Mouse (Mus musculus) neural tube, embryonic 11.5 days (tissue): ENCODE measurements around the gene Mtr. TPM values are rescaled to one million over a fixed set of nuclear protein-coding genes. Genes with fewer than 3 reads are reported as not detected.
"Not testable (repeated sequence)": the region's sequence is repeated elsewhere in the genome, so short reads cannot be mapped to it uniquely, and the experiment has no call there.

Source experiments
- ATAC-seq: fragments of 200-750 bp; cut with Nextera tagmentation; 2 replicates; pipeline ENCODE4 v1.8.0; 2017; ENCODE audit warnings: moderate number of reproducible peaks, mild to moderate bottlenecking, moderate TSS enrichment, moderate library complexity; ENCODE audit not compliant: insufficient read depth, low FRiP score, low TSS enrichment
- DNase-seq: peaks from one replicate; pipeline ENCODE4 v3.0.0-alpha.2; 2015; ENCODE audit warnings: low spot score
- H3K27ac ChIP-seq: fragments of 300-500 bp; sonication (generic); 2 replicates; pipeline ENCODE4 v1.5.1; 2014; ENCODE audit warnings: low read depth, mild to moderate bottlenecking, low read length
- H3K27me3 ChIP-seq: fragments of 300-500 bp; sonication (generic); 2 replicates; pipeline ENCODE4 v1.6.1; 2014; ENCODE audit warnings: mild to moderate bottlenecking, low read length, mixed read lengths; ENCODE audit not compliant: control insufficient read depth, insufficient read depth
- H3K36me3 ChIP-seq: fragments of 300-500 bp; sonication (generic); 2 replicates; pipeline ENCODE4 v1.6.1; 2014; ENCODE audit warnings: mild to moderate bottlenecking, low read length, moderate library complexity, mixed read lengths; ENCODE audit not compliant: control insufficient read depth, insufficient read depth
- H3K4me1 ChIP-seq: fragments of 300-500 bp; sonication (generic); 2 replicates; pipeline ENCODE4 v1.6.1; 2014; ENCODE audit warnings: low read length, mixed read lengths; ENCODE audit not compliant: control insufficient read depth, insufficient read depth
- H3K4me2 ChIP-seq: fragments of 300-500 bp; sonication (generic); 2 replicates; pipeline ENCODE4 v1.6.1; 2014; ENCODE audit warnings: low read depth, mild to moderate bottlenecking, moderate library complexity
- H3K4me3 ChIP-seq: fragments of 300-500 bp; sonication (generic); 2 replicates; pipeline ENCODE4 v1.5.1; 2014; ENCODE audit warnings: low read depth, low read length
- H3K9ac ChIP-seq: fragments of 300-500 bp; sonication (generic); 2 replicates; pipeline ENCODE4 v1.6.1; 2014; ENCODE audit warnings: mild to moderate bottlenecking, low read length
- H3K9me3 ChIP-seq: fragments of 300-500 bp; sonication (generic); 2 replicates; pipeline ENCODE4 v1.6.1; 2016; ENCODE audit warnings: low read length; ENCODE audit not compliant: control insufficient read depth
- WGBS: fragments of 180-500 bp; shearing (Covaris S2); extraction: QIAGEN DNeasy Blood & Tissue Kit; methylation state at CpG from one replicate; pipeline ENCODE4 v1.1.7; 2014; 5-methylcytosine and 5-hydroxymethylcytosine counted together
- polyA plus RNA-seq: library from polyadenylated mRNA; unstranded; fragments of >200 nt; fragmentation: Nextera tagmentation; extraction: Ambion mirVana; gene quantifications from 2 replicates; pipeline ENCODE4 v1.2.1, GENCODE M21; 2014

Mtr gene
- polyA plus RNA-seq, 1 experiment from 2014 or later = 16.3 TPM

GRCm38 (mm10) chr13:12159288-12160120, 98.4 kb downstream of the Mtr start:
- no peaks in the 10 kb centered on the region for H3K9me3 ChIP-seq
- DNase-seq (no peak), ATAC-seq (peak; percentile 80)
- H3K9ac ChIP-seq = no peak overlapping the region
- no peak overlapping the region for H3K4me3 ChIP-seq
- H3K27me3 ChIP-seq = no peaks in the 10 kb centered on the region
- H3K36me3 ChIP-seq = no peaks in the 10 kb centered on the region
- no peak overlapping the region for H3K27ac ChIP-seq
- H3K4me2 ChIP-seq = no peak overlapping the region
- WGBS = 45% methylated on average over 9 of the region's 9 CpGs
- peaks cover 3% of the 10 kb centered on the region; the same call in 1 of the 2 replicates for H3K4me1 ChIP-seq

- no peak for ATAC-seq
- Histone ChIP-seq H3K4me2 (no peak overlapping the region), H3K9ac (no peak overlapping the region), H3K4me1 (no peaks in the 10 kb centered on the region), H3K9me3 (no peaks in the 10 kb centered on the region), H3K27ac (no peak overlapping the region), H3K4me3 (no peak overlapping the region), H3K27me3 (no peaks in the 10 kb centered on the region), H3K36me3 (no peaks in the 10 kb centered on the region)
- 87% methylated on average over 11 of the region's 11 CpGs for WGBS
- DNase-seq = no peak
Observed at GRCm38 (mm10) chr13:12153922-12154321, 104.0 kb downstream of the Mtr start.

- ATAC-seq = no peak
- no peaks in the 10 kb centered on the region for H3K27me3 ChIP-seq
- no peak overlapping the region for H3K9ac ChIP-seq
- H3K27ac ChIP-seq = no peak overlapping the region
- no peaks in the 10 kb centered on the region for H3K36me3 ChIP-seq
- H3K4me3 ChIP-seq = no peak overlapping the region
- no peaks in the 10 kb centered on the region for H3K4me1 ChIP-seq
- 83% methylated on average over 6 of the region's 6 CpGs for WGBS
- H3K9me3 ChIP-seq = no peaks in the 10 kb centered on the region
- H3K4me2 ChIP-seq = no peak overlapping the region
- no peak for DNase-seq
Observed at GRCm38 (mm10) chr13:12146918-12147507, 110.9 kb downstream of the Mtr start.

GRCm38 (mm10) chr13:12146402-12146801, 111.5 kb downstream of the Mtr start:
- WGBS = 80% methylated on average over 2 of the region's 2 CpGs
- no peak overlapping the region for H3K4me2 ChIP-seq
- H3K36me3 ChIP-seq = no peaks in the 10 kb centered on the region
- no peak overlapping the region for H3K9ac ChIP-seq
- no peak overlapping the region for H3K4me3 ChIP-seq
- H3K4me1 ChIP-seq = no peaks in the 10 kb centered on the region
- no peaks in the 10 kb centered on the region for H3K9me3 ChIP-seq
- H3K27me3 ChIP-seq = no peaks in the 10 kb centered on the region
- DNase-seq (no peak), ATAC-seq (no peak)
- H3K27ac ChIP-seq = no peak overlapping the region

GRCm38 (mm10) chr13:12143347-12143746, 114.6 kb downstream of the Mtr start:
- 92% methylated on average over 5 of the region's 5 CpGs for WGBS
- no peak overlapping the region for H3K27ac ChIP-seq

GRCm38 (mm10) chr13:12136461-12136860, 121.5 kb downstream of the Mtr start:
- not testable (repeated sequence) for H3K4me1 ChIP-seq, H3K9ac ChIP-seq, H3K4me3 ChIP-seq, H3K27me3 ChIP-seq, H3K9me3 ChIP-seq, H3K27ac ChIP-seq, DNase-seq, H3K36me3 ChIP-seq, H3K4me2 ChIP-seq, ATAC-seq
- 93% methylated on average over 10 of the region's 10 CpGs for WGBS

More at GRCm38 (mm10) chr13:12143347-12143746, 114.6 kb downstream of the Mtr start:
- no peak for DNase-seq
- no peaks in the 10 kb centered on the region for H3K27me3 ChIP-seq
- no peaks in the 10 kb centered on the region for H3K9me3 ChIP-seq
- no peak overlapping the region for H3K4me3 ChIP-seq
- no peak overlapping the region for H3K9ac ChIP-seq
- no peaks in the 10 kb centered on the region for H3K4me1 ChIP-seq
- H3K4me2 ChIP-seq = no peak overlapping the region
- ATAC-seq = no peak
- no peaks in the 10 kb centered on the region for H3K36me3 ChIP-seq

GRCm38 (mm10) chr13:12133549-12133948, 124.4 kb downstream of the Mtr start:
- DNase-seq (no peak), ATAC-seq (no peak)
- 85% methylated on average over 7 of the region's 7 CpGs for WGBS
- Histone ChIP-seq H3K4me3 (no peak overlapping the region), H3K4me1 (no peaks in the 10 kb centered on the region), H3K36me3 (no peaks in the 10 kb centered on the region), H3K27me3 (no peaks in the 10 kb centered on the region), H3K4me2 (no peak overlapping the region), H3K27ac (no peak overlapping the region), H3K9ac (no peak overlapping the region), H3K9me3 (no peaks in the 10 kb centered on the region)
